Mouse (Mus musculus): Measurements from ENCODE around the gene Mfsd4a.

Gene Mfsd4a

DNA sequence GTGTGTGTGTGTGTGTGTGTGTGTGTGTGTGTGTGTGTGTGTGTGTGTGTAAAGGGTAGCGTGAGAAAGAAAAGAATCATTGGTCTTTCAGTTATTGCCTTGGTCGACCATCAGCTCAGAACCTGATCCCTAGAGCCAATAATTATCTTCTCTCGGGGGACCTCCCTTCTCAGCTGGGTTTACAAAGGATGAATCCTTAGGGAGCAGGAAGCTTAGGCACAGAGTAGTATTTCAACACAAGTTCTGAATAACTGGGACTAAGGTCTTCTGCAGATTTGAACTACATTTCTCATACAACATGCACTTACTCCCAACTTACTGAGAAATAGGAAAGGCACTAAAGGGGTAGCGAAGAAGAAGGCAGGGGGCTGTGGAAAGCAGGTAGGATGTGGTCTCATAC, 78.4 kb downstream of the Mfsd4a start:
- no peak for DNase-seq (ENCODE audit: low spot score)

DNA sequence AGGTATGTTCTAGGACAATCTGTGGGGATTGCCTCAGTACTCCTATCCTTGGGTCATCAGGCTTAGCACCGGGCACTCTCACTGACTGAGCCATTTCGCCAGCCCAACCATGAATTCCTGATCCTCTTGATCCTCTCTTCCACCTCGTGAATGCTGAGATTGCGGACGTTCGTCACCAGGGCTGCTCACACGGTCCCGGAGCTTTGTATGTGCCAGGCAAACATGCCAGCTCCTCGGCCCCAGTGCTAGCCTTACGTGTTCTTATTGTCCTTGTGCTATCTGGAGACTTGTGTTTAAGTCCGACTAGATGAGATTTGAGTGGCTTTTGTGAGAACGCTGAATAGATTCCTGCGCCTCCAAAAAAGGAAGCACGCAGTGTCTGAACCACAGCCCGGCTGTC, 80.4 kb downstream of the Mfsd4a start:
- DNase-seq (ENCODE audit: low spot score), result no peak

DNA sequence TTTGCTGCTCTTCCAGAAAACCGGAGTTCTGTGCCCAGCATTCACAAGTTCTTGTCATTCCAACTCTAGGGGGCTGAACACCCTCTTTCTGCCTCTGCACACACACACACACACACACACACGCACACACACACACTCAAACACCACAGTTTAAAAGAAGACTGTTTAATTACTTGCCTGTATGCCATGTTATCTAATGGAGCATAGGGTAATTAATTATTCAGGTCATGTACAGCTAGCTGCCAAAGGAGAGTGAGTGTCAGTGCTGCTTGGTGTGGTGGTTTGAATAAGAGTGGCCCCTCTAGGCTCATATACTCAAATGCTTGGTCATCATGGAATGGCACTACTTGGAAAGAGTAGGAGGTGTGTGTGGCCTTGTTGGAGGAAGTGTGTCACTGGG, 84.1 kb downstream of the Mfsd4a start:
- DNase-seq (ENCODE audit: low spot score), result no peak

DNA sequence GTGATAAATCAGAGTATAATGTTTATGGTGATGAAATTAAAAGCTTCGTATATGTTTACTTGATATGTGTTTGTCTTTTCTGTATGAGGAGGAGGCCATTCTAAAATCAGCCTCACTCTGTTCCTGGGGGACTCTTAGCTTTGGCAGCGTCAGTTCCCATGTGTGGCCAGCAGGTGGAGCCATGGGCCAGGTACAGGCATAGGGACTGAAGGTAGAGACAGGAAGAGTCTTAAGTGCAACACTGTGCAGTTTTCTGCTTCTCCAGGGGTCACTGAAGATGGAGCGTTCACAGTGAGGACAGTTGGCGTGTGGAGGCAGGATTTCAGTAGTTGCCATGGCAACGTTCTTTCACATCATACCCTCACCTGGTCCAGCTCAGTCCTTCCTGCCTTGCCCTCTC, 85.0 kb downstream of the Mfsd4a start:
- DNase-seq (ENCODE audit: low spot score), result peak; percentile 77

DNA sequence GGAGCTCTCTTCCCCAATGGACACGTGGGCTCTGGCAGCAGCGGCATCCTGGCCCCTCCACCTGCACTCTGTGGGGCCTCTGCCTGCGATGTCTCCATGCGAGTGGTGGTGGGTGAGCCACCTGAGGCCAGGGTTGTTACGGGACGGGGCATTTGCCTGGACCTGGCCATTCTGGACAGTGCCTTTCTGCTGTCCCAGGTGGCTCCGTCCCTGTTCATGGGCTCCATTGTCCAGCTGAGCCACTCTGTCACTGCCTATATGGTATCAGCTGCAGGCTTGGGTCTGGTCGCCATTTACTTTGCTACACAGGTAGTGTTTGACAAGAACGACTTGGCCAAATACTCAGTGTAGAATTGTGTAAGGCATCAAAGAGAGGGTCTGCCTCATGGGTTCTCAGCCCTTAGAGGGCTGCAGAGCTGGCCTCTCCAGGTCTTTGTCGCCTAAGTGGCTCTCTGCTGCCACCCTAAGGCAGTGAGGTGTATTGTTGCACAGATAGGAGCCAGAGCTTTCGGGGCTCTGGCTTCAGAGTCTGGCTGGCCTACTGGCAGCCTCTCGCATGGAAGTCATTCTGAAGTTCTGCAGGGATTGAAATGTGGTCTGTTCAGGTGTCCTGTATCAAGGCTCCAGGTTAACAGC, 86.4 kb downstream of the Mfsd4a start:
- peak; percentile 72 for DNase-seq (ENCODE audit: low spot score)

DNA sequence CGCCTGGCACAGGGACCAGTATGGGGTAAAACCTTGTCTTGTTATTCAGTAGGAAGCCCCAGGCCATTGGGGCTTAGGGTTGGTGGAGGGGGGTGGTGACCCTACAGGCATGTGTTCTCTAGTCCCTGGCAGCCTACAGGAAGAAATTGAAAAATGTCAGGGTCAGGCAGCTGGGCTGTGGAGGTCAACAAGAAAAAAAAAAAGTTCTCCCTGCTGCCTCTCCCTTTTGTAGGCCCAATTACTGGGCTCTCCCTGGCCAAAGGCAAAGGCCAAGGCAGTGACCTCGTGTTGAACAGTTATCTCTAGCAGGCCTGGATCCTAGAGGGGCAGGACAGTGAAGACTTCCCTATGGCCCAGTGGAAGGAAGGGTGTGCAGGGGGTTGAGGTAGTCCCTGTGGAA, 87.4 kb downstream of the Mfsd4a start:
- peak; percentile 33 for DNase-seq (ENCODE audit: low spot score)

DNA sequence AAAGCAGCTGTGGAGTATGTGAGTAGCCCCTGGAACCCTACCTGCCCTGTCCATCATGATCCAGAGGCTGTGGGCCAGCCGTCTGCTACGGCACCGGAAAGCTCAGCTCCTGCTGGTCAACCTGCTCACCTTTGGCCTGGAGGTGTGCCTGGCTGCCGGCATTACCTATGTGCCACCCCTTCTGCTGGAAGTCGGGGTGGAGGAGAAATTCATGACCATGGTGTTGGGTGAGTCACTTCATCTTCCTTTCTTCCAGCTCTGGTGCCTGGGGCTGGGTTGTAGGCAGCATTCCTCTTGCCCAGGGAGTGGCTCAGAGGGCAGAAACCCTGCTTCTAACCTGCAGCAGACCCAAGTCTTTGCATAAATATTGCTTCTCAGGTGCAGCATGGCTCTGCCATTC, 91.0 kb downstream of the Mfsd4a start:
- no peak for DNase-seq (ENCODE audit: low spot score)

DNA sequence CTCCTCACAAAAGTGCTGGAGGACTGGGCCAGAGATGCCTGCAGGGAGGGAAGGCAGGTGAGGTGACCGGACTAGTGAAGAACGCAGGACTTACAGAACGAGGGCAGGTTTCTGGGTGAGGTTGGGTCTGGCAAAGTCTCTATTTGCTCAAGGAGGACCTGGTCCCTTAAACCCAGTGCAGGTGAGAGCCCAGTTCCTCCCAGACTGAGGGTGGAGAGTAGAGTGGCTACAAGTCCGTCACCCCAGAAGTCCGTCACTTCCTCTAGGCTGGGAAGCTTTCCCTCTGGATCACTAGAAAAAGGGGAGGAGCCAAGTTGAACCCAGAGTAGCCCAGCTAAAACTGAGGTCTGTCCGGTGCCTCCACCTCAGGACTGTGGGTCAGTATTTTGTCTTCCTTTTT, 93.9 kb downstream of the Mfsd4a start:
- no peak for DNase-seq (ENCODE audit: low spot score)

Data from ovary, postnatal 36 days (tissue).